Mouse (Mus musculus) myocyte (in vitro differentiated cells): Measurements from ENCODE around the gene Zhx3.

Experiments used
- E2F4 ChIP-seq: IDR thresholded peaks from one replicate; pipeline ENCODE4 v1.6.1; 2011; ENCODE audit warnings: mild to moderate bottlenecking, control low read depth, moderate library complexity; ENCODE audit not compliant: insufficient read depth
- MAX ChIP-seq: IDR thresholded peaks from one replicate; pipeline ENCODE4 v1.6.1; 2011; ENCODE audit warnings: low read depth, mild to moderate bottlenecking, control low read depth
- MYOD1 ChIP-seq, 3 experiments: IDR thresholded peaks; one replicate each; pipeline ENCODE4 v1.6.1; 2011; ENCODE audit warnings: control low read depth in 2 of 3, low read depth in 2 of 3, mild to moderate bottlenecking in 2 of 3, moderate library complexity in 1 of 3; ENCODE audit not compliant: insufficient read length in 2 of 3, control insufficient read depth in 1 of 3
- MYOG ChIP-seq, 3 experiments: IDR thresholded peaks; one replicate each; pipeline ENCODE4 v1.6.1; 2011; ENCODE audit warnings: control low read depth in 2 of 3, low read depth in 2 of 3, mild to moderate bottlenecking in 2 of 3; ENCODE audit not compliant: insufficient read length in 2 of 3, control insufficient read depth in 1 of 3, insufficient read depth in 1 of 3
- POLR2A ChIP-seq: IDR thresholded peaks from one replicate; pipeline ENCODE4 v1.6.1; 2011; ENCODE audit warnings: low read depth, mild to moderate bottlenecking, control low read depth, moderate library complexity; ENCODE audit not compliant: insufficient read length
- POLR2AphosphoS2 ChIP-seq: IDR thresholded peaks from one replicate; pipeline ENCODE4 v1.6.1; 2011; ENCODE audit warnings: low read depth, control low read depth; ENCODE audit not compliant: insufficient read length
- SRF ChIP-seq: IDR thresholded peaks from one replicate; pipeline ENCODE4 v1.6.1; 2011; ENCODE audit warnings: low read depth; ENCODE audit not compliant: control insufficient read depth, insufficient read length
- TCF12 ChIP-seq: IDR thresholded peaks from one replicate; pipeline ENCODE4 v1.6.1; 2011; ENCODE audit warnings: mild to moderate bottlenecking, control low read depth; ENCODE audit not compliant: poor library complexity, insufficient read depth, severe bottlenecking
- USF1 ChIP-seq: IDR thresholded peaks from one replicate; pipeline ENCODE4 v1.6.1; 2011; ENCODE audit warnings: low read depth, mild to moderate bottlenecking, control low read depth, moderate library complexity

GRCm38 (mm10) chr2:160908607-160909006, 35.8 kb upstream of the Zhx3 start:
- TF ChIP-seq POLR2A (no peak), SRF (no peak), MYOD1 (IDR thresholded peaks at IDR 0.05; ENCODE audit: control insufficient read depth in 1 of 3, insufficient read length in 2 of 3, low read depth in 2 of 3) (no peak), POLR2AphosphoS2 (no peak), USF1 (no peak), MYOG (IDR thresholded peaks at IDR 0.05; ENCODE audit: control insufficient read depth in 1 of 3, insufficient read depth in 1 of 3, insufficient read length in 2 of 3, low read depth in 2 of 3) (no peak), TCF12 (no peak), E2F4 (no peak), MAX (no peak)
